Mouse (Mus musculus): ENCODE results near the gene Slc25a22. TPM values are rescaled to one million over a fixed set of nuclear protein-coding genes. Genes with fewer than 3 reads are reported as not detected.
"Not testable (repeated sequence)": the region's sequence is repeated elsewhere in the genome, so short reads cannot be mapped to it uniquely, and the experiment has no call there.

Slc25a22 gene
- polyA plus RNA-seq, 1 experiment, result 488 TPM

DNA sequence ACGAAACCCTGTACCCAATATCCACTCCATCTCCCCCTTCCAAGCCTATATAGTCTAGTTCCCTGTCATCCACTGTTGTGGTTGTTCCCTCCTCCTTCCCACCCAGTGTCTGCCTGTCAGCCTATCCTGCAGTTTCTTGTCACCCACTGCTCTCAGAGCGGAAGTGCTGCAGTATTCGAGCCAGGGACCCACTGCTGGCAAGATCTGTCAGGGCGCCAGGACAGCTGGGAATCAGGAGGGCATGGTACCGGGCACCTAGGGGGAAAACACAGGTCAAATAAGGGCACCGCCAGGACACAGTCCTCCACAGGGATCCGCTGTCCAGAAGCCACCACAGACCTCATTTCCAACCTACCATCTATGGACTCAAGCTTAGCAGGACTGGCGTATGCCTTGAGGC is 27.1 kb downstream of the Slc25a22 start:
- Histone ChIP-seq H3K27me3 (ENCODE audit: control insufficient read depth, insufficient read depth, low read length) (no peaks in the 10 kb centered on the region), H3K27ac (ENCODE audit: insufficient read depth, low read depth, low read length) (no peak overlapping the region)
- 87% methylated on average over 8 of the region's 8 CpGs for WGBS

DNA sequence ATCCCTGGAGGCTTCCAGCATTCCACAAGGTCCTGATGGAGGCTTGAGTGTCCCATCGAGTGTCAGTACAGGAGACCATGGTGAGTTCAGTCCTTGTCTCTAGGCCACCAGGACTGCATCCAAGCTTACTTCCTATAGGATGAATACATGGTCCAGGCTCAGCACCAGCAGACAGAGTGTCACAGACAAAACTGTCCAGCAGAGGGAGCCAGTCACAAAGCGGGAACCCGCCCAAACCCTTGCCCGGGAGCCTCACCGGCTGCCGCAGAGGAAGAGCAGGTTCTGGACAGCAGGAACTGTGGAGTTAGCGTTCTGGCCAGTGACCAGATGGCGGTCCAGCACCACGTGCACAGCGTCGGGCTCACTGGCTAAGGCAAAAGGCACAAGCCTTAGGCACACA is 28.9 kb downstream of the Slc25a22 start:
- no peak overlapping the region for H3K27ac ChIP-seq (ENCODE audit: insufficient read depth, low read depth, low read length)
- WGBS, result 7% methylated on average over 11 of the region's 11 CpGs
- H3K36me3 ChIP-seq (ENCODE audit: control insufficient read depth, insufficient read depth, low read length), result peaks cover 7% of the 10 kb centered on the region
- no peak for TF ChIP-seq POLR2A (IDR thresholded peaks at IDR 0.05; ENCODE audit: low read depth, low read length)
- peak; percentile 91 for TF ChIP-seq CTCF (IDR thresholded peaks at IDR 0.05; ENCODE audit: extremely low read depth, insufficient read length, insufficient replicate concordance, low read depth, low read length)
- H3K4me1 ChIP-seq (ENCODE audit: control insufficient read depth, insufficient read depth, insufficient read length, low read length), result peaks cover 4% of the 10 kb centered on the region
- H3K27me3 ChIP-seq (ENCODE audit: control insufficient read depth, insufficient read depth, low read length), result no peaks in the 10 kb centered on the region
- H3K4me3 ChIP-seq (ENCODE audit: low read depth, low read length), result no peak overlapping the region

More for the DNA sequence above, 27.1 kb downstream of the Slc25a22 start:
- Histone ChIP-seq H3K4me1 (ENCODE audit: control insufficient read depth, insufficient read depth, insufficient read length, low read length) (peaks cover 5% of the 10 kb centered on the region), H3K36me3 (ENCODE audit: control insufficient read depth, insufficient read depth, low read length) (peaks cover 7% of the 10 kb centered on the region), H3K4me3 (ENCODE audit: low read depth, low read length) (no peak overlapping the region)
- TF ChIP-seq POLR2A (IDR thresholded peaks at IDR 0.05; ENCODE audit: low read depth, low read length) (no peak), CTCF (IDR thresholded peaks at IDR 0.05; ENCODE audit: extremely low read depth, insufficient read length, insufficient replicate concordance, low read depth, low read length) (no peak)

DNA sequence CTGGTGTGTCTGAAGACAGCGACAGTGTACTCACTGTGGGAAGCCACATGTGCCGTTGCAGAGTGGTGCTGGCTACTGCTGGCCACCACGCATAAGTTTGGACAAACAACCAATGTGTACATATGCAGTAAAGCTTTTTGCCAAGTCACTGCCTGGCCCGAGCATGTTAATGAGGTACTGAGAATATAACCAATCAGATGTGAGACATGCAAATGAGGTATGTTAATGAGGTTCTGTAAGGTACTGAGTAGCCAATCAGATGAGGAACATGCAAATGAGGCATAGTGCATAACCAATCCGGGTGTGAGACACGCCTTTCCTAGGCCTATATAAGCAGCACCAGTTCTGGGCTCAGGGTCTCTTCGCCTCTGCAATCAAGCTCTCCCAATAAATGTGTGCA is 30.0 kb downstream of the Slc25a22 start:
- H3K36me3 ChIP-seq (ENCODE audit: control insufficient read depth, insufficient read depth, low read length), result peaks cover 14% of the 10 kb centered on the region
- H3K27ac ChIP-seq (ENCODE audit: insufficient read depth, low read depth, low read length); H3K27me3 ChIP-seq (ENCODE audit: control insufficient read depth, insufficient read depth, low read length); H3K4me1 ChIP-seq (ENCODE audit: control insufficient read depth, insufficient read depth, insufficient read length, low read length); H3K4me3 ChIP-seq (ENCODE audit: low read depth, low read length): not testable (repeated sequence)
- 96% methylated on average over 7 of the region's 7 CpGs for WGBS

DNA sequence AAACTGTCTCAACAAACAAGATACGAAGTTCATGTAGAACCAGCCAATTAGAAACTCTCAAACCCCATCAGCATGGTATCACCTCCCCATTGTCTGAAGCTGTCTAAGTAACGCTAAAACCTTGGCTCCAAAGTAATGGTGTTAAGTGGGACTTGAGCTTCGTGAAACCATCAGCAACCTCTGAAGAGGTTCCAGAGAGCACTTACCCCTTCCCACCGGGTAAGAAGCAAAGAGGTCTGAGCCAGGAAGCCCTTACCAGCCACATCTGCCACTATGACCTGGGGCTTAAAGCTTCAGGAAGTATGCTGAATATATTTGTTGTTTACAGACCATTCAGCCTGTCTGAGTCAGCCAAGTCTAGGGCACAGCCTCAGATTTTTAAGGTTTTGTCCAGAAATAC is 32.2 kb downstream of the Slc25a22 start:
- TF ChIP-seq POLR2A (IDR thresholded peaks at IDR 0.05; ENCODE audit: low read depth, low read length), result no peak
- TF ChIP-seq CTCF (IDR thresholded peaks at IDR 0.05; ENCODE audit: extremely low read depth, insufficient read length, insufficient replicate concordance, low read depth, low read length), result no peak
- 53% methylated on average over 4 of the region's 4 CpGs for WGBS
- Histone ChIP-seq H3K4me3 (ENCODE audit: low read depth, low read length) (no peak overlapping the region), H3K27ac (ENCODE audit: insufficient read depth, low read depth, low read length) (no peak overlapping the region), H3K36me3 (ENCODE audit: control insufficient read depth, insufficient read depth, low read length) (peaks cover 32% of the 10 kb centered on the region), H3K27me3 (ENCODE audit: control insufficient read depth, insufficient read depth, low read length) (no peaks in the 10 kb centered on the region), H3K4me1 (ENCODE audit: control insufficient read depth, insufficient read depth, insufficient read length, low read length) (peaks cover 4% of the 10 kb centered on the region)

DNA sequence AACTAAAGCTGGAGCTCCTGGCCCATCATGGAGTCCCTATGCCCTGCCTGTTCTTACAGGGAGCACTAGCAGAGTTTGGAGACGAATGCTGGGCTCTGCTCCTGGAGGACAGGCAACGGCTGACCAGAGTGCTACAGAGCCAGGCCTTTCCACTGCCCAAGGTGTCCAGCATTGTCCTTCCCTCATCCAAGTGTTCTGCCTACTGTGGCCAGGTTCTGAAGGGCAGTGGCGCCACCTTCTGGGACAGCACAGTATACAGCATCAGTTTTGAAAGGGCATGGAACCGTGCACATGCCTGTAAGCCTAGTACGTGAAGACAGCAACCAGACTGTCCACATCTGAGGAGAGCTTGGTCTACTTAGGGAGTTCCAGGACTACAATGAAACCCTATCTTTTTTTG is 34.4 kb downstream of the Slc25a22 start:
- Histone ChIP-seq H3K27ac (ENCODE audit: insufficient read depth, low read depth, low read length) (no peak overlapping the region), H3K4me3 (ENCODE audit: low read depth, low read length) (no peak overlapping the region), H3K36me3 (ENCODE audit: control insufficient read depth, insufficient read depth, low read length) (peaks cover 50% of the 10 kb centered on the region), H3K27me3 (ENCODE audit: control insufficient read depth, insufficient read depth, low read length) (no peaks in the 10 kb centered on the region), H3K4me1 (ENCODE audit: control insufficient read depth, insufficient read depth, insufficient read length, low read length) (no peaks in the 10 kb centered on the region)
- no peak for TF ChIP-seq POLR2A (IDR thresholded peaks at IDR 0.05; ENCODE audit: low read depth, low read length)
- peak; percentile 83; the same call in 1 of the 2 replicates for TF ChIP-seq CTCF (IDR thresholded peaks at IDR 0.05; ENCODE audit: extremely low read depth, insufficient read length, insufficient replicate concordance, low read depth, low read length)
- WGBS, result 33% methylated on average over 5 of the region's 5 CpGs

DNA sequence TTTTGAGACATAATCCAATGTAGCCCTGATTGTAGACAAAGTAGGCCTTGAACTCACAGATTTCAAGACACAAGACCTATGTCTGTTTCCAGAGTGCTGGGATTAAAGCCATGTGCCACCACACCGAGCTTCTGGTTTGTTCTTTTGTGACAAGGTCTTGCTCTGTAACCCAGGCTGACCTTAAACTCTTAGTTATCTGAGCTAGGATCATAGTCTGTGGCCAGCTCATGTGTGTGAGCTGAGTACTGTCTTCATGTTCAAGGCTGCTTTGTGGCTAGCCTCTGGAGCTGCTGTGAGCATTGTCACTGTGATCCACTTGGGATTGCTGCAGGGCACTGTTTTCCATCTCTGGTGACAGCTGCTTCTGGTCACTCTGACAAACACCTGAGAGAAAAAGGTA is 42.3 kb downstream of the Slc25a22 start:
- TF ChIP-seq CTCF (IDR thresholded peaks at IDR 0.05; ENCODE audit: extremely low read depth, insufficient read length, insufficient replicate concordance, low read depth, low read length) (no peak), POLR2A (IDR thresholded peaks at IDR 0.05; ENCODE audit: low read depth, low read length) (no peak)
- no peaks in the 10 kb centered on the region for H3K27me3 ChIP-seq (ENCODE audit: control insufficient read depth, insufficient read depth, low read length)
- 39% methylated on average over 1 of the region's 1 CpGs for WGBS
- H3K4me3 ChIP-seq (ENCODE audit: low read depth, low read length), result no peak overlapping the region
- peaks cover 9% of the 10 kb centered on the region for H3K4me1 ChIP-seq (ENCODE audit: control insufficient read depth, insufficient read depth, insufficient read length, low read length)
- H3K27ac ChIP-seq (ENCODE audit: insufficient read depth, low read depth, low read length), result no peak overlapping the region
- peaks cover 35% of the 10 kb centered on the region for H3K36me3 ChIP-seq (ENCODE audit: control insufficient read depth, insufficient read depth, low read length)

DNA sequence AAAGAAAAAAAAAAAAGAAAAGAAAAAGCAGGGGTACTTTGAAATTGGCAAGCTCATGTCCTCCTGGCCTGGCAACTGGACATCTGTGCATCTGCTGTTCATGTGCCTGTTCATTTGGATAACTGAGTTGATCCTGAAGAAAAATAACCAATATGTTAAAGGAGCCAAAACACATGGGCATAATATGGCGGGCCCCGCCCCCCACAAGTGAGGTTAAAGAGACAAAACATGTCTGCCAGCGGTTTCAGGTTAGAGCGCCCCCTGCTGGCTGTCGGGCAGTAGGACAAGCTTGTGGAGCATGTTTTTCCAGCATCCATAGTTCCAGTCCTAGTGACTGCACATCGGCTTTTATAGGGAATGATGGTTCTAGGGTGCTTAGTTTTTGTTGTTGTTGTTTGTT is 42.9 kb downstream of the Slc25a22 start:
- 17% methylated on average over 6 of the region's 6 CpGs for WGBS
- Histone ChIP-seq H3K36me3 (ENCODE audit: control insufficient read depth, insufficient read depth, low read length) (peaks cover 30% of the 10 kb centered on the region), H3K27ac (ENCODE audit: insufficient read depth, low read depth, low read length) (no peak overlapping the region), H3K4me1 (ENCODE audit: control insufficient read depth, insufficient read depth, insufficient read length, low read length) (peaks cover 12% of the 10 kb centered on the region), H3K4me3 (ENCODE audit: low read depth, low read length) (no peak overlapping the region), H3K27me3 (ENCODE audit: control insufficient read depth, insufficient read depth, low read length) (no peaks in the 10 kb centered on the region)
- TF ChIP-seq POLR2A (IDR thresholded peaks at IDR 0.05; ENCODE audit: low read depth, low read length), result no peak
- peak; percentile 92; the same call in 1 of the 2 replicates for TF ChIP-seq CTCF (IDR thresholded peaks at IDR 0.05; ENCODE audit: extremely low read depth, insufficient read length, insufficient replicate concordance, low read depth, low read length)

DNA sequence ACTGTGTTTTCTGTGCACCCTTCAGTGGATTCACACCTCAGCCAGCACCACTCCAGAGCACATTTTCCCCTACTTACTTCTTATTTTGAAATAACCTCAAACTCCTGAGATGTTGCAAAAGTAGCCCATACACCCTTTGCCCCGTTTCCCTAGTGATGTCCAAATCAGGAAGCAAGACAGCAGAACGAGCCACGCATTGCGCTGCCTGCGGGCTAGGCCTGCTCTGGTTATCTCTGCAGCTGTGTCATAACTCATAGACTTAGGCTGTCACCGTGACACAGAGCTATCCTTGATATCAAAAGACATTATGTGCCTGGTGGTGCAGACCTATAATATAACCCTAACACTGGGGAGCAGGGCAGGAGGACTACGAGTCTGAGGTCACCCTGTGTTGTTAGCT is 43.5 kb downstream of the Slc25a22 start:
- H3K27ac ChIP-seq (ENCODE audit: insufficient read depth, low read depth, low read length), result peak overlapping the region; percentile 14; the same call in 1 of the 2 replicates

More for the DNA sequence above, 43.5 kb downstream of the Slc25a22 start:
- Histone ChIP-seq H3K4me3 (ENCODE audit: low read depth, low read length) (no peak overlapping the region), H3K36me3 (ENCODE audit: control insufficient read depth, insufficient read depth, low read length) (peaks cover 25% of the 10 kb centered on the region), H3K27me3 (ENCODE audit: control insufficient read depth, insufficient read depth, low read length) (no peaks in the 10 kb centered on the region), H3K4me1 (ENCODE audit: control insufficient read depth, insufficient read depth, insufficient read length, low read length) (peaks cover 17% of the 10 kb centered on the region)
- WGBS, result 26% methylated on average over 7 of the region's 7 CpGs
- TF ChIP-seq CTCF (IDR thresholded peaks at IDR 0.05; ENCODE audit: extremely low read depth, insufficient read length, insufficient replicate concordance, low read depth, low read length) (no peak), POLR2A (IDR thresholded peaks at IDR 0.05; ENCODE audit: low read depth, low read length) (no peak)

All from small intestine, adult 2 months (tissue).